Mouse (Mus musculus): ENCODE measurements around the gene Olfr1359. TPM values are rescaled to one million over a fixed set of nuclear protein-coding genes. Genes with fewer than 3 reads are reported as not detected.
"Not testable (repeated sequence)": the region's sequence is repeated elsewhere in the genome, so short reads cannot be mapped to it uniquely, and the experiment has no call there.

Olfr1359 gene
- not detected for total RNA-seq (2021)
- long read RNA-seq, experiment 1, result 0 reads
- long read RNA-seq, experiment 2, result 0 reads

GRCm38 (mm10) chr13:21697811-21698210, at the start of gene Olfr1359:
Gene Olfr1359, plus strand, starts transcription at chr13:21698111.
- intact Hi-C loops (cut with DNase I; ENCODE audit: low total_unique reads), result no loop called here
- DNase-seq, result no peak

- intact Hi-C loops (cut with DNase I; ENCODE audit: low total_unique reads), result no loop called here
- DNase-seq, result no peak
These were observed 34.6 kb upstream of the Olfr1359 start, which contains the start of gene Olfr1361 for GRCm38 (mm10) chr13:21663286-21663685. Gene Olfr1361, minus strand, starts transcription at chr13:21663386.

GRCm38 (mm10) chr13:21677305-21677704, 20.6 kb upstream of the Olfr1359 start, which contains the start of gene Olfr1360:
Gene Olfr1360, minus strand, starts transcription at chr13:21677405.
- intact Hi-C loops (cut with DNase I; ENCODE audit: low total_unique reads), result no loop called here
- DNase-seq, result no peak

- intact Hi-C loops (cut with DNase I; ENCODE audit: low total_unique reads), result no loop called here
- DNase-seq, result no peak
These were observed 8.8 kb downstream of the Olfr1359 start for GRCm38 (mm10) chr13:21706669-21707068.

- DNase-seq, result peak; percentile 85
- intact Hi-C loops (cut with DNase I; ENCODE audit: low total_unique reads), result no loop called here
These were observed 12.3 kb downstream of the Olfr1359 start for GRCm38 (mm10) chr13:21710031-21710711.

- intact Hi-C loops (cut with DNase I; ENCODE audit: low total_unique reads), result no loop called here
- peak; percentile 35 for DNase-seq
These were observed 13.1 kb downstream of the Olfr1359 start for GRCm38 (mm10) chr13:21710821-21711525.

- intact Hi-C loops (cut with DNase I; ENCODE audit: low total_unique reads), result no loop called here
- DNase-seq, result no peak
These were observed 13.8 kb downstream of the Olfr1359 start for GRCm38 (mm10) chr13:21711698-21712097.

- DNase-seq, result peak; percentile 21
- intact Hi-C loops (cut with DNase I; ENCODE audit: low total_unique reads), result no loop called here
These were observed 16.8 kb downstream of the Olfr1359 start for GRCm38 (mm10) chr13:21714725-21715124.

- no peak for DNase-seq
- intact Hi-C loops (cut with DNase I; ENCODE audit: low total_unique reads), result no loop called here
These were observed 17.4 kb downstream of the Olfr1359 start for GRCm38 (mm10) chr13:21715131-21715863.

GRCm38 (mm10) chr13:21715864-21716539, 18.1 kb downstream of the Olfr1359 start, which contains the start of the genes Hist1h2bl and Hist1h2ai:
Gene Hist1h2bl, minus strand, starts transcription at chr13:21716143.
Gene Hist1h2ai, plus strand, starts transcription at chr13:21716422.
- intact Hi-C loops (cut with DNase I; ENCODE audit: low total_unique reads), result not testable (repeated sequence)
- DNase-seq, result peak; percentile 46

- intact Hi-C loops (cut with DNase I; ENCODE audit: low total_unique reads); DNase-seq: not testable (repeated sequence)
These were observed 18.9 kb downstream of the Olfr1359 start for GRCm38 (mm10) chr13:21716540-21717391.

- intact Hi-C loops (cut with DNase I; ENCODE audit: low total_unique reads), result not testable (repeated sequence)
- peak; percentile 38 for DNase-seq
These were observed 19.8 kb downstream of the Olfr1359 start, which contains the start of gene Hist1h3h for GRCm38 (mm10) chr13:21717397-21718357. Gene Hist1h3h, plus strand, starts transcription at chr13:21717659.

- DNase-seq, result no peak
- intact Hi-C loops (cut with DNase I; ENCODE audit: low total_unique reads), result no loop called here
These were observed 20.6 kb downstream of the Olfr1359 start for GRCm38 (mm10) chr13:21718381-21719080.

- DNase-seq; intact Hi-C loops (cut with DNase I; ENCODE audit: low total_unique reads): not testable (repeated sequence)
These were observed 23.3 kb downstream of the Olfr1359 start for GRCm38 (mm10) chr13:21721107-21721756.

- intact Hi-C loops (cut with DNase I; ENCODE audit: low total_unique reads), result not testable (repeated sequence)
- DNase-seq, result peak; percentile 21
These were observed 24.0 kb downstream of the Olfr1359 start, which contains the start of gene Hist1h2bm for GRCm38 (mm10) chr13:21721757-21722372. Gene Hist1h2bm, plus strand, starts transcription at chr13:21722044.

All from gastrocnemius, postnatal 14 days (tissue).